Mouse (Mus musculus): ENCODE results near the gene Snx12.

Snx12 gene

GRCm38 (mm10) chrX:101221834-101222795 is at the start of gene Snx12:
Gene Snx12, minus strand, starts transcription at chrX:101222563.
- DNase-seq (ENCODE audit: low read depth, low spot score), result peak; percentile 43

- DNase-seq (ENCODE audit: low read depth, low spot score), result no peak
These were observed 46.4 kb upstream of the Snx12 start, which contains the start of gene Gm20489 for GRCm38 (mm10) chrX:101268755-101269124. Gene Gm20489, minus strand, starts transcription at chrX:101269023.

DNA sequence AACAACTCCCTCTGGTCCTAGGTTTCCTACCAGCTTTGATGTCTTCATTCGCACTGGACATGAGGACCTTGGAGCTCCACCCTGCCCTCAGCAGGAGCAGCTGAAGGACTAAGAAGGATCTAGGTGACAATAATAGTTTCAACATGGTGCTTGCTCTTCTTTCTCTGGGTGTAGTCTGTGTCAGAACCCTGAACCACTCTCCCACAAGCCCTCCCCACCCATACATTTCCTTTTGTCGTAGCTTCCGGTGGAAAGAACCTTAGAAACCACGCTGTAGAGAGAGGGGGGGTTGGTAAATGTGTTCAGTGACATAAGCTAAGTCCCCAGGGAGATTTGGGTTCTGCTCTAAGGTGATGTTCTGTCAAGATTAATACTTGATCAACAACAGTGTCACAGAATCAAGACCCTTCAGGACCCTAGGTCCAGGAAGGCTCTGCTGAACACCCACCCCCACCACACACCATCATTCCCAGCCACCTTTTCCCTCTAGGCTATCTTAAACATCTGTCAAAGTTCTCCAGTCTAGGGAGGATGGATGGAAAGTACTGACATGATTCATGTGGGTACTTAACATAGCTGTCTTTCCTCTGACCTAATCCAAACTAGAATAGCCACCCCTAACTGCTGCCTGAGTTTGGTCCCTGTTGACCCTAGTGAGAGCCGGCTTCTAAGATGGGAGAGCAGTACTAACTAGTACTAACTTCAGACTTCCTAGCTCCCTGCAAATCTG is 45.8 kb upstream of the Snx12 start, which contains the start of gene Il2rg:
TSS of gene Il2rg (minus strand) at position 231 of the 730 bp plus-strand sequence.
- no peak for DNase-seq (ENCODE audit: low read depth, low spot score)

- no peak for DNase-seq (ENCODE audit: low read depth, low spot score)
These were observed 44.3 kb upstream of the Snx12 start for GRCm38 (mm10) chrX:101266631-101267030.

DNA sequence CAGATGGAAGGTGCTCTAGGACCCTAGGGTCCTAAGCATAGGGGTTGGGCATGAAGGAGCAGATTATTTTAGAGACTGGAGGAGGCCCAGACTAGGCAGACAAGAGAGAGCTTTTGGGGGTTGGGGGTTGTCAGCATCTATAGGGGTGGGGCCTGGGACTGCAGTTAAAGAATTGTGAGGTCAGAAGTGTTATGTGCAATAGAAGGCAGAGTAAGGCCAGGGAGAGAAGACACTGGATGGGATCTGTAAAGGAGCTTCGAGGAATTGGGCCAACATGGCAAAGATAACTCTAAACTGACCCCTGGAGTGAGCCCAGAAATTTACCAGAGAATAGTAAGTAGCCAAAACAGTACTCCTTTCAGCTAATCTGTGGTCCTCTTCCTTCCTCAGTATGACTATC is 41.5 kb upstream of the Snx12 start, which contains the start of gene Gm614:
TSS of gene Gm614 (minus strand) at position 101 of the 400 bp plus-strand sequence.
- DNase-seq (ENCODE audit: low read depth, low spot score), result no peak

DNA sequence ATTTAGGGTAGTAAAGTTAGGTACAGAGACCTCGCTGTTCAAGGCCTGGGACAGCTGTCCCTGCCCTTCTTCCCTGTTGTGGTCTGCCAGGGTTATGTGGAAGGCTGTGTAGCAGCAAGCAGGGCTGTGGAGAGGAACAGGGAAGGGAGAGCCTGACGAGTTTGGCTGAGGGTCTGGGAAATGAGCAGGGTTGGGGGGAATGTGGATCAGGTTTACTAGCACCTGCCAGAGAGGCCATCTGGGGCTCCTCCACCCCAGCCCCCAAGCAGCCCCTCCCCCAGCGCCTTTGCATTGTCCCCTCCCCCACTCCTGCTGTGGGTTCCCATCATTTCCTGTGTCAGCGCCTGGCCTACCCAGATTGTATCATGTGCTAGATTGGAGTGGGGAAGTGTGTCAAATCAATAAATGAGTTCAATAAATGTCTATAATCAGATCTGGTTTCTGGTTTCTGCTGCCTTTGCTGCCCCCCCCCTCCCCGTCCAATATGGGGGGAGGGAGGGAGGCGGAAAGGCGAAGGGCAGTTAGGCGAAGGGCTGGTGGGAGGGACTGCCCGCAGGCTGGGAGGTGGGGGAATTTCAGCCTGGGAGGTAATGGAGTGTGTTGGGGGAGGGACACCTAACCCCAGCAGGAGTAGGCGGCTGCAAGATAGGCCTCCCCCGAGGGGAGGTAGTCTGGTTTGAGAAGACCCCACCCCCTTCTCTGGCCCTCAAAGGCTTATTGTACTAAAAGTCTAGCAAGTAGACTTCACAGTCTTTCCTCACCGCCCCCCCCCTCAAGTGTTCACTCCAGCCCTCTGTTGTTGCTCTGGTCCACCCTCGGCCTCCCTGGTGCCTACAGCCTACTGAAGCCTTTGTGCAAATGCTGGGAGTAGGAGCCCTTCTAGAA is 38.3 kb upstream of the Snx12 start:
- DNase-seq (ENCODE audit: low read depth, low spot score), result no peak

- DNase-seq (ENCODE audit: low read depth, low spot score), result no peak
These were observed 34.2 kb upstream of the Snx12 start for GRCm38 (mm10) chrX:101256603-101257002.

GRCm38 (mm10) chrX:101254740-101255139 is 32.4 kb upstream of the Snx12 start:
- no peak for DNase-seq (ENCODE audit: low read depth, low spot score)

DNA sequence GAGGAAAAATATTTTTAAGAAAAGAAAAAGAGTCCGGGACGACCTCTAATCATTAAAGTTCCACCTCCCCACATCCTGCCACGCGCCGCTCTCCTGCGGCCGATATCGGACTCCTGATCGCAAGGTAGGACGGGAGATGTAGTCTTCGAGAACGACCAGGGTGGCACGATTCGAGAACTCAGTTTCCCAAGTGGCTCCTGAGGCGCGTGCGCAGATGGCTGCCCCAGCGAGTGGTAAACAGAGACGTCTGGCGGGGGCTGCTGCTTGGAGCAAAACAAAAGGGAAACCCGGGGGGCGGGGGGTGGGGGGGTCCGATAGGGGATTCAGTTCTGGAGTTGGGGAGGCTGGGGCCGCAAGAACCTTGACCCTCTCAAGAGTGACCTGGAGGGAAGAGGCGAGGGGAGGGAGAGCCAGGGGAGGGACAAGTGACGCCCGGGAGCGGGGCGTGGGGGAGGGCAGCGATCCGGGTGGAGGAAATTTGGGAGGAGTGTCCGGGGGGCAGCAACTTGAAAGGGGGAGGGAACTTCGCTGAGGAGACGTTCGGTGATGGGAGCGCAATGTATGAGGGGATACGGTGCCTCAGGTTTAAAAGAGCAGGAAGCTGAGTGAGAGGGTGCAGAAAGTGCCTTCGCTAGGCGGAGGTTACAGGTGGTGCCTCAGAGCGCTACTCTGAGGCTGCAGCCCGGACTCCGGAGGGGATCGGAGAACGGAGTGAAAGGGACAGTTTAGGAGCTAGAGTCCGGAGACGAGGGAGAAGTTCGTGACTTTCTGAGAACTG is 31.8 kb upstream of the Snx12 start, which contains the start of gene Foxo4:
TSS of gene Foxo4 (plus strand) at position 577 of the 778 bp plus-strand sequence.
- DNase-seq (ENCODE audit: low read depth, low spot score), result peak; percentile 68

- no peak for DNase-seq (ENCODE audit: low read depth, low spot score)
These were observed 22.6 kb upstream of the Snx12 start for GRCm38 (mm10) chrX:101245011-101245410.

DNA sequence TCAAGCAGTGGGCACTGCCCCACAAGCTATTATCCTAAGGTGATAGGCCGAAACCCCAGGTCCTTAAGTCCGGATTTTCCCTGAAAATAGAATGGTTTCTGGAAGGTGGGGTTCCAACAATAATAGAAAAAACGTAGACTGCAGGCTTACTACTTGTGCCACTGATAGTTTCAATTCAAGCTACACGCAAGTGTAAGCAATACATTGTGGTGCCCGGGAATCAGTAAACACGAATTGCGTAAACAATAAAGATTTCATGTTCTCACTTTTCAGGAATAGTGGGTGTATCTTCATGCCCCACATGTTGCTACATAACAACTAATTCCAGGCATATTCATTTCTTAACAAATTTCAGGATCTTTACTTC is 416 bp upstream of the Snx12 start:
- DNase-seq (ENCODE audit: low read depth, low spot score), result no peak

DNA sequence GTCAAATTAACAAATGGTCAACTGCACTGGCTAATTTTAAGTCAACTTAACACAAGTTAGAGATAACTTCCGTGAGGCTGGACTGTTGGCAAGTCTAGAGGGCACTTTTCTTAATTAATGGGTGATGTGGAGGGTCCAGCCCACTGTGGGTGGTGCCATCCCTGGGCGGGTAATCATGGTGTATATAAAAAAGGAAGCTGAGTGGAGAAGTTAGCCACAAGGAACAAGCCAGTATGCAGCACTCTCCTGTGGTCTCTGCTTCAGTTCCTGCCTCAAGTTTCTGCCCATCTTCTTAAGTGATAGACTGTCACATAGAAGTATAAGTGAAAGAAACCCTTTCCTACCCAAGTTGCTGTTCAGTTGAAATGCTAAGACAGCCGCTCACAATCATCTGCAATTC is 33.1 kb downstream of the Snx12 start:
- DNase-seq (ENCODE audit: low read depth, low spot score), result no peak

DNA sequence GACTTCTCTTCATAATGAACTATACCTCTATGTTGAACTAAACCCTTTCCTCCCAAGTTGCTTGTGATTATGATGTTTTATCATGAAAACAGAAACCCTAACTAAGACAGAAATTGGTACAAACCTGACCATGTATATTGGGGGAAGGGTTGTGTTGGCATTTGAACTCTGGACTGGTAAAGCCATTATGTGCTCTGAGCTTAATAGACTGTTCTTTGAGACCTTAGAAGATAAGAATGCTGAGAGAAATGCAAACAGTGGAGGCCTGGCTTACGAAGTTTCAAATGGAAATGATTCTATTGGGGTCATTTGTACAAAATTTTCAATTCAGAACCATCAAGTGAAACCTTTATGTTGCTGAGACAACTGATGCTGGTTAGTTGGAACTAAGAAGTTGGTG is 34.7 kb downstream of the Snx12 start:
- no peak for DNase-seq (ENCODE audit: low read depth, low spot score)

- no peak for DNase-seq (ENCODE audit: low read depth, low spot score)
These were observed 49.0 kb downstream of the Snx12 start for GRCm38 (mm10) chrX:101173388-101173787.

GRCm38 (mm10) chrX:101168425-101168824 is 53.9 kb downstream of the Snx12 start:
- DNase-seq (ENCODE audit: low read depth, low spot score), result no peak

- DNase-seq (ENCODE audit: low read depth, low spot score), result no peak
These were observed 58.6 kb downstream of the Snx12 start for GRCm38 (mm10) chrX:101163739-101164138.

DNA sequence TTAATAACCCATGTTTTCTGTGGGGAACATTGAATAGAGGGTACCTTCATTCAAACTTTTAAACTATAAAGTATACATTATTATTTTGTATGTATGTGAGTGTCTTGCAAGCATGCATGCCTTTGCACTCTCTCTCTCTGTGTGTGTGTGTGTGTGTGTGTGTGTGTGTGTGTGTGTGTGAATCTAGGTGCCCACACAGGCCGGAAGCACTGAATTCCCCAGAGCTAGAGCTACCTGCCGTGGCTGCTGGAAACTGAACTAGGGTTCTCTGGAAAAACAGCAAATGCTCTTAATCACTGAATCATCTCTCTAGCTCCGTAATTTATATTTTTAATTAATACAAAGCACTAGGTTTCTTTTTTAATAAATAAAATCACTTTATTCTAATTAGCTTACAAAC is 59.1 kb downstream of the Snx12 start:
- DNase-seq (ENCODE audit: low read depth, low spot score), result no peak

GRCm38 (mm10) chrX:101162532-101162931 is 59.8 kb downstream of the Snx12 start:
- no peak for DNase-seq (ENCODE audit: low read depth, low spot score)

DNA sequence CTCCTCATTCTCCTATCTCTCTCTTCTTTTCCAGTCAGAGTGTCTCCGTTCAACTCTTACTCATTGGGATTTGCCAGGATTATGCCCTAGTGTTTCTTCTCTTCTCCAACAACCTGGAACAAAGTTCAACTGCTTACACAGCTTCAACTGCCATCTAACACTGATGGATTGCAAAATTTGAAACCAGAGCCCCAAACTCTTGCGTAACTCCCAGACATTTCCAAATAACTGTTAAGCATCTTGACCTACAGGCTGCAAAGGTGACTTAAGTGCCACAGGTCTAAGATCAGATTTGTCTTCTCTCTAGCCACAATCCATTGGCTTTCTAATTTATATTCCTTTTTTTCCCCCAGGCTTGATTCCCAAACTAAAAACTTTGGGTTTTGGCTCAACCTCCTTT is 64.9 kb downstream of the Snx12 start:
- DNase-seq (ENCODE audit: low read depth, low spot score), result no peak

DNA sequence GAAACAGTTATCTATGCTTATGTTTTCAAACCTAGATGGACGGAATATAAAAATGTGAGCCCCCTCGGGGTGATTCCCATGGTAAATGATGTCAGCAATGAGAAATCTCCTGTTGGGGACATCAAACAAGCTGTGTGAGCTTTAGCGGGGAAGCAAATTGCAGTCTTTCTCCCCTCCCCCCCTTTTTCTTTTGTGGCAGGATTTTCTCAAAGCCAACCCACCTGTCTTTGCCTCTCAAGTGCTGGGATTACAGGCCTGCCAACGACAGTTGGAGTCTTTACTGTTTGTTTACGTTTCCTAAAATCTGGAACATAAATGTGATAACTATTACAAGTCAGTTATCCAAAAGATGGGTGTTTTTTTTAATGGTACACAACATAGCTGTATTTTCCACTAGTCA is 66.0 kb downstream of the Snx12 start:
- no peak for DNase-seq (ENCODE audit: low read depth, low spot score)

DNA sequence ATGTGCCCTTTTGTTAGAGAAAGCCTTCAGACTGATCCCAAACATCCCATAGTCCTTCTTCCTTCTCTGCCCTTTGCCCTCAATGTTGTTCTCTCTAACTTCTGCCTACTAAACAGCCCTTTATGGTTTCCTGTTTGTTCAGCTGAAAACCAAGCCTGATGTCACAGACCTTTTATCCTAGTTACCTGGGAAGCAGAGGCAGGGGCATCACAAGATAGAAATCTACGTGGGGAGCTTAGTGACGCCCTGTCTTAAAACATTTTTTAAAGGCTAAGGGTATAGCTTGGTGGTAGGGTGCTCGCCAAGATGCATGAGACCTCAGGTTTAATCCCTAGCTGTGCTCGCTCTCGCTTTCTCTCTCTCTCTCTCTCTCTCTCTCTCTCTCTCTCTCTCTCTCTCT is 74.9 kb downstream of the Snx12 start:
- DNase-seq (ENCODE audit: low read depth, low spot score), result no peak
